Mouse (Mus musculus): ENCODE results near the gene Vasp.
A peak's percentile ranks its signal among the peaks of the same experiment; 100 is the strongest.

Gene Vasp

DNA sequence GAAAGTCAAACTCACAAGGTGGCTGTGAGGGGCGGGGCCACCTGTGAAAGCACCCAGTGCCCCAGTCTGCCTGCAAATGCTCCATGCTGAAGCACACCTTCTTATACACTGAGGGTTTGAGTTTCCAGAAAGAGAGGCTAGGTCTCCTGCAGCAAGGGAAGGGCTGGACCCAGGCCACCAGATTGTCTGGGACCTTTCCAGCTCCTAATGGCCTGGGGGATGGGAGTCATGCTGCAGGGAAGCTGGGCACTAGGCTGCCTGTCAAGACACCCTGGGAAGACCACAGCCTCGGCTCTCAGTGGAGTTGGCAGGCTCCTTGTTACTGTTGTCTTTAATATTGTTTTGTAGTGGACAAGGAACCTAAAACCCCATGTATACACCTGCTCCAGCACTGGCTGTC lies 35.2 kb downstream of the Vasp start:
- peak; percentile 57 for DNase-seq (ENCODE audit: inconsistent ontology term)

DNA sequence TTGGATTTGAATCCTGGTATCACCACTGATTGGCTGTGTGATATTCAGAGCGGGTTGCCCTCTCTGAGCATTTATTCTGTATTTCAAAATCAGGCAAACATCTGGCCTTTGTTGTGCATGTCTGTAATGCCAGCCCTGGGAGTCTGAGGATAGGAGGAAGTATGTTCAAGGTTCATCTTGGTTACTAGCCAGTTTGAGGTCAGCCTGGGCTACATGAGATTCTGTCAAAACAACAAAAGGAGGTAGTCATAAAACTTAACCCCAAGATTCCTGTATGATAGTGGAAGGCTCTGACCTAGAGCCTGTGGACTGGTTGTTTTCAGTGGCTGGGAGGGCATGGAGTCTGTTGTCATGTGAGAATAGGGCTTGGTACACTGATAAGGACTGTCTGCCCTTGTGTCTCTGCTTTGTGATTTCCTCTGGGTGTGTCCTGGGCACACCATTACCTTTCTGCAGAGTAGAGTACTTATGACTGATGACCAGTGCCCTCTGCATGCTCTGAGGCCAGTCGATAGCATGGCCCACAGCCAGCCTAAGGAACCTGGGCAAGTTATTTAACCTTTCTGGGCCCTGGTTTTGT lies 36.4 kb downstream of the Vasp start:
- no peak for DNase-seq (ENCODE audit: inconsistent ontology term)

DNA sequence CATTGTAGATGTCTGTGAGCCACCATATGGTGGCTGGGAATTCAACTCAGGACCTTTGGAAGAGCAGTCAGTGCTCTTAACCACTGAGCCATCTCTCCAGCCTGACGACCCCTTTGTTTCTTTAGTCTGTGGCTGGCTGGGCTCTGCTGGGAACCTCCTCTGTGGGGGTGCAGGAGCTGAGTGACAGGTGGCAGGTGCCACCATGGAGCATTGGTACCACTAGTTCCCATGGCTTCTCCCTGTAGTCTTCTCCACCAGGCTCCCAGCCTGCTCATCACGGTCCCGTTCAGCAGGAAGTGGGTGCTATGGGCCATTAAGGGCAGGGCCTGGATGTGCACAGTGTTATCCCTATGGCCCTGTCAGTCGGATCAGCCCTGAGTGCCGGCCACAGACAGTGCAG lies 37.0 kb downstream of the Vasp start:
- no peak for DNase-seq (ENCODE audit: inconsistent ontology term)

DNA sequence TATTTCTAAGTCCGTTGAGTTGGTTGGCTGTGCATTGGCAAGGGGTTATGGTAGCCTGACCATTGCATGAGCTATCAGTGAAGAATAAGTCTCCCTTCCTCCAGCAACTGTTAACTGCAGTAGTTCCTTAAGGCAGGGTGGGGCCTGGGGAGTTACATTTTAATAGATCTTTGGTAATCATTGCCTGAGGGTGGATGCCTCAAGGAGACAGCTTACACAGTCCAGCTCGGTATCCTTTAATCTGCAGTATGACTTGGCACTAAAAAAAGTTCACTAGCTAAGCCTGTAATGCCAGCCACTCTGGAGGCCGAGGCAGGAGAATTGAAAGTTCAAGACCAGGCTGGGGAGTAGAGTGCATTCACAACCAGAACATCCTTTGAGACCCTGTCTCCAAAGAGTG lies 39.8 kb downstream of the Vasp start:
- no peak for DNase-seq (ENCODE audit: inconsistent ontology term)

DNA sequence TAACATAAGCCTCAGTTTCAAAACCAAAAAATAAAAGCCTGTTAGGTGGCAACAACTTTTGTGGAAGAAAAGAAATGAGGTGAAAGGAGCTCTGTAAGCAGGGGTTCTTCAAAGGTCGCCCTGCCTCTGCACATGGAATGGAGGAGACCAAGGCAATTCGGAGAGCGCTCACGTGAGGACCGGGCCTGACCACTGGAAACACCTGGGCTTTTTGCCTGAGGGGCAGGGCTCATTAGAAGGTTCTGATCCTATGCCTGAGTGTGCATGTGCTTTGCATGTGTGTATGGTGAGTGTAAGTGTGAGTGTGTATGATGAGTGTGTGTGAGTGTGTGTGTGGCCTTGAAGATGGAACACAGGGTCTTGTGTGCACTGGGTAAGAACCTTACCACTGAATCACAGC lies 40.7 kb downstream of the Vasp start:
- DNase-seq (ENCODE audit: inconsistent ontology term), result no peak

DNA sequence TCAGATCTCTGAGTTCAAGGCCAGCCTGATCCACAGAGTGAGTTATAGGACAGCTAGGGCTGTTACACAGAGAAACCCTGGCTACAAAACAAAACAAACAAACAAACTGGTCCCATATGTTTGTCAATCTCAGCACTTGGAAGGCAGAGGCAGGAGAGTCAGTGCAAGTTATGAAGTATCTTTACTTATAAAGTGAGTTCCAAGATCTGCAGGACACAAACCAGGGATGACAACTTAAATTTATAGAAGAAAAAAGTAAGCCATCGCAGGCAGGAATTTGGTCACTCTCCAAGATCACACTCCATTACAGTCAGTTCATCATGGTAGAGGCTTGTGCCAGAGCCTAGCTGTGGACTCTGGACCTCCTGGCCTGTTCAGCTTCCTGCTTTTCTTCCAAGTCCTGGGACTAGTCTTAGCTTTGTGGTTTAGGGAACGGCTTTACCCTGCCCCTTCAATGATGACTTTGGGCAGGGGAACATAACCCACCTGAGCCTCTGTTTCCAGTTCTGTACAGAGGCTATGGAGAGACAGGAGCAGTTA lies 41.5 kb downstream of the Vasp start:
- no peak for DNase-seq (ENCODE audit: inconsistent ontology term)

DNA sequence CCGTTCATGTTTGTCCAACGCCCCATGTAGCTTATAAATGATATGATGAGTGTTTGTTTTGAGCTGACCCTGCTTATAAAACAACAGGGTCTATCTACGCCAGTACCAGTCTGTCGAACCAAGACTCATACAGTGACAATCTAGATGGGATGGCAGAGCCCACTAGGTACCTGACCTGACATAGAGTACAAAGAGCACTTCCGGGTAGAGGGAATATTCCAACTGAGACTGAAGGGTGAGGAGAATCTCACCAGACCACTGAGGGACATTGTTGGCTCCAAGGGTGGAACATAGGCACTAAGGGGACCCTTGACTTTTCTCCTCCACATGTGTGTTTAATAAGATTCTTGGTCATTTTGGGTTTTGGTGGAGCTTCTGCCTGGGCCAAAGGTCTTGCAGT lies 42.2 kb downstream of the Vasp start:
- no peak for DNase-seq (ENCODE audit: inconsistent ontology term)

DNA sequence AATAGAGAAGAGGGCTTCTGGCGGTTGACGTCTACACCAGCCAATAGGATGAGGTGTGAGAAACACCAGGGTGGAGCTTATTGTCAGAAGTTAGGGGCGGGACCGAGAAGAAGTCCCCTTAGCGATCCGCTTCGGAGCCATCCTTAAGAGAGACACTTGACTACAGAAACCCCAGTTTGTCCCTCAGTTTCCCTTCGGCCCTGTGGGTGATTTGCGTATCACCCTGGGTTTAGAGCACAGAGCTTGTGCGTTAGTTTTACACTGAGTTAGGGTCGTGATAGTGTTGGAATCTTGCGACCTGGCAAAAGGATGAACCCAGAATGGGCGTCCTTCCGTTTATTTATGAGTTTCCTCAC lies 42.8 kb downstream of the Vasp start:
- no peak for DNase-seq (ENCODE audit: inconsistent ontology term)

DNA sequence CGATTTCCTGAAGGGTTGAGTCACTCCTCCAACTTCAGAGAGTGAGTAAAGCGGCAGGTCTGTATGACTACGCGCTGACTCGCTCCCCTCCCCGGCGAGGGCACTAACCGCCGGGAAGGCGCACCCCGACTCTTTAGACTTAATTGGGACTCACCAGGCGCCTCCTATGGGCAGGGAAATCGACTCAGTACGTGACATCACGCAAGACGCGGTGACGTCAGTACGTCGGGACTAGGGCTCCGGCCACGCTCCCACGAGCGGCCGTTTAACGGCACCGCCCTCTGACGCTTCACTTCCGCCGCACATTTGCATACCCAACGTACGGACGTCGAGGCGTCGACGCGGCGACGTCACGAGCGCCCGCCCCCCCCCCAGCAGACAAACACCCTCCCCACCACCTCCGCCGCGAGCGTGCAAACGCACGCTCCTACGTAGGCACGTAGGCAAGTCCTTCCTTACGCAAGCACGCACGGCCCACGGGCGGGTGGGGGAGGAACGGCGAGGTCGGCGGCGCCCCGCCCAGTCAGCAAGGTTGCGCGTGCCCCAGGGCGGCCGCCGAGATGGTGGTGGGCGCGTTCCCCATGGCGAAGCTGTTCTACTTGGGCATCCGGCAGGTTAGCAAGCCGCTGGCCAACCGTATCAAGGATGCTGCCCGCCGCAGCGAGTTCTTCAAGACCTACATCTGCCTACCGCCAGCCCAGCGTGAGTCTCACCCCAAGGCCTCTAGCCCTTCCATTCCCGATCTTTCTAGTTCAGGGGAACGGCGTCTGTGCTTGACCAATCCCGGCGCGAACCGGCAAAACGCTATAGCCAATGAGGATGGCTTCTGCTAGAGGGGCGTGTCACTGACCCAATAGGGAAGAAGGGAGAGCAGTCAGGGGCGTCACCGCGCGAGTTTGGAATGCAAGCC lies 43.5 kb downstream of the Vasp start, which contains the start of gene Opa3:
Gene Opa3, plus strand, starts transcription at position 452 of the 910 bp plus-strand sequence.
- DNase-seq (ENCODE audit: inconsistent ontology term), result peak; percentile 99

DNA sequence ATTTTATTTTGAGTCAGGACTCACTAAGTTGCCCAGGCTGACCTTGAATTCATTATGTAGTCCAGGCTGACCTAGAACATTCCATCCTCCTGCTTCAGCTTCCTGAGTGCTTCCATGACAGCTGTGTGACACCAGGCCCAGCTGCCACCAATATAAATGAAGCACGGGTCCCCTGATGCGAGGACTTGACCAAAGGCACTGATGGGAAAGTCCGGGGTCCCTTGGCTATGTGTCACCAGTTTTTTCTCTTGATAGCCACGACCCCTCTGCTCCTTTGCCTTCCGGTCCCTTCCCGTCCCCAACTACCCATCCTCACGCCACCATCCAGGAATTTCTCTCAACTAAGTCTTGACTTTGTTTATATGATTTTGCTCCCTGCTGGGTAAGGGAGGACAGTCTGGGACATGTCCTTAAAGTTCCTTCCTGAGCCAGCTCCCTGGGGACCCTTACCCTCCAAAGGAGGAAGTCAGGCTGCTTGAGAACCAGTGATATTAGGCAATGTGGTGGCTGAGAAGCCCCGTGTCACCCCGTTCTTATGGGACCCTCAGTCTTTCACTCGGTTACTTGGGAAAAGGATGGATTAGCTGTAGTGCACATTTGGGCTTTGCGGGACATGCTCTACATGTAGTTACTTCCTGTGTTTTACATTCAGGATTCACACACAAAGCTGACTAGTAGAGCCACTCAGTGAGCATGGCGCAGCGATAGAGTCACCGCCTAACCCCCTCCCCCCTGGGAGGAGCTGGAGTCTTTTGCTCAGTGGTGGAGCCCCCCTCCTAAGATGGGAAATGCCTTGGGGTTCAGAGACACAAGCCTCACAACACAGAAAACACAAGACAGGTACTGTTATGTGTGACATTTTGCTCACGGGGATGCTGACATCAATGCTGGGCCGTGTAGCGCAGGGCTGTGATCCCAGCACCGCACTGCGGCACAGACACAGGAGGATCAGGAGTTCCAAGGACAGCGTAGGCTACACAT lies 44.5 kb downstream of the Vasp start:
- peak; percentile 80 for DNase-seq (ENCODE audit: inconsistent ontology term)

DNA sequence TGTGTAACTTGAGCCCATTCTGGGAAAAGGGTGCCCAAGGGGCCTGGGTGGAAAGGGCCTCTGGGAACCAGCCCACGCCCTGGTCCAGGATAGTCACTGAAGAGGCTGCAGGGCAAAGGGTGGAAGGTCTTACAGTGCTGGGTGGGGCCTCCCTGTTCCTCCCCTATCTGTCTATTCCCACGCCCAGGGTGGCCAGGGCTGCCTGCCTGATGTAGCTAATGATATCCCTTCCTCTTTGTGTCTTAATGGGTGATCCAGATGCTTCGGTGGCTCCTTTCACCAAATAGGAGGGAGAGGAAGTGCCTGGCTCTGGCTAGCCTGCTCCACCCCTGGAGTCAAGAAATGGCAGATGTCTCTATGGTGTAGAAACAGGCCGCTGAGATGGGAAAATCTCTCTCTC lies 46.7 kb downstream of the Vasp start:
- DNase-seq (ENCODE audit: inconsistent ontology term), result no peak

DNA sequence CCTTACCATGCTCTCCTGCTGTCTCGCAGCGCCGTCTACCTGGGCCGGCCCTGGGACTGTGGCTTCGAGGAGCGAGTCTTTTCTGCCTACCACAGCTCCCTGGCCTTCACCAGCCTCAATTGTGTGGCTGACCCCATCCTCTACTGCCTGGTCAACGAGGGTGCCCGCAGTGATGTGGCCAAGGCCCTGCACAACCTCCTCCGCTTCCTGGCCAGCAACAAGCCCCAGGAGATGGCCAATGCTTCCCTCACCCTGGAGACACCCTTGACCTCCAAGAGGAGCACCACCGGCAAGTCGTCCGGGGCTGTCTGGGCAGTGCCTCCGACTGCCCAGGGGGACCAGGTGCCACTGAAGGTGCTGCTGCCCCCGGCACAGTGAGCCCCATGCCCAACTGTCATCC lies 48.7 kb downstream of the Vasp start:
- DNase-seq (ENCODE audit: inconsistent ontology term), result no peak

DNA sequence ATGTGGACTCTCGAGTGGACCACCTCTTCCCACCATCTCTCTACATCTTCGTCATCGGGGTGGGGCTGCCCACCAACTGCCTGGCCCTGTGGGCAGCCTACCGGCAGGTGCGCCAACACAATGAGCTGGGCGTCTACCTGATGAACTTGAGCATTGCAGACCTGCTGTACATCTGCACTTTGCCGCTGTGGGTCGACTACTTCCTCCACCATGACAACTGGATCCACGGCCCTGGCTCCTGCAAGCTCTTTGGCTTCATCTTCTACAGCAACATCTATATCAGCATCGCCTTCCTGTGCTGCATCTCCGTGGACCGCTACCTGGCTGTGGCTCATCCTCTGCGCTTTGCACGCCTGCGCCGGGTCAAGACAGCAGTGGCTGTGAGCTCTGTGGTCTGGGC lies 49.4 kb downstream of the Vasp start:
- DNase-seq (ENCODE audit: inconsistent ontology term), result no peak

DNA sequence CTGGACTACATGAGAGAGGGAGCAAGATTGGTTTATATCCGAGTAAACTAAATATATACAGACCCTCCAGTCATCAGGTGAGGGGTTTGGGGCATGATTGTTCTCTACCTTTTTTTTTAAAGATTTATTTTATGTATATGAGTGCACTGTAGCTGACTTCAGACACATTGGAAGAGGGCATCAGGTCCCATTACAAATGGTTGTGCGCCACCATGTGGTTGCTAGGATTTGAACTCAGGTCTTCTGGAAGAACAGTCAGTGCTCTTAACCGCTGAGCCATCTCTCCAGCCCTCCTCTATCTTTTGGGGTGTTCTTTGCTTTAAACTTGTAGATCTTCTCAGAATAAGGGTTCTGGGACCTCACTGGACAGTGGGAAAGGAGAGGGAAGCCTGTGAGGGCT lies 51.6 kb downstream of the Vasp start:
- no peak for DNase-seq (ENCODE audit: inconsistent ontology term)

DNA sequence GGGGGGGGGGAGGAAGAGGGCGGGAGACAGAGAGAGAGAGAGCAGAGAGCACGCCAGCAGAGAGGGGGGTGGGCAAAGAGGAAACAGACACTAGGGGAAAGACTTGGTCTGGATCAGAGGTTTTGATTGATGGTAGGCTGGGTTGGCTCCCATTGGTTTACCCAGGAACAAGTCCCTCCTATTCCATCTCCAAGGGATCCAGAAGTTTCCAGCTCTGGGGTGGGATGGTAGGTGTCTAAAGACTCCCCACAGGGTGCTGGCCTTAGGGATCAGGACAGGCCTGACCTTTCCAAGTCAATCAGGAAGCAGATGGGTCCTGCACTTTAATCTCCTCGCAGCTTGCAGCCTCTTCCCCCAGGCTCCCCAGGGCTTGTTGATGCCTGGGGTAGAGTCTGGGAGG lies 53.7 kb downstream of the Vasp start:
- no peak for DNase-seq (ENCODE audit: inconsistent ontology term)

DNA sequence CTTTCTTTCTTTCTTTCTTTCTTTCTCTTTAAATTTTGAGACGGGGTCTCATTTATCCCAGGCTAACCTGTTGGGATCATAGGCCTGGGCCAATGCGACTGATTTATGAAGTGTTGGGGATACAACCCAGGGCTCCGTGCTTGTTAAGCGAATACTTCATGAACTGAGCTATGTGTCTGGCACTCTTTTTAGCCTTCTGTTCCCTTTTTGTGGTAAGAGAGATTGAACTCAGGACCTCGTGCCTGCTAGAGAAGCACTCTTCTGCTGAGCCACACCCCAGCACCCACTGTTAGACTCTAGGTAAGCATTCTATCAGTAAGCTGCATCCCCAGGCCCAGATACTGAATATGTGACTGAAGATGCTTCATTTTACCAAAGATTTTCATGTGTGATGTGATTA lies 54.1 kb downstream of the Vasp start:
- no peak for DNase-seq (ENCODE audit: inconsistent ontology term)

DNA sequence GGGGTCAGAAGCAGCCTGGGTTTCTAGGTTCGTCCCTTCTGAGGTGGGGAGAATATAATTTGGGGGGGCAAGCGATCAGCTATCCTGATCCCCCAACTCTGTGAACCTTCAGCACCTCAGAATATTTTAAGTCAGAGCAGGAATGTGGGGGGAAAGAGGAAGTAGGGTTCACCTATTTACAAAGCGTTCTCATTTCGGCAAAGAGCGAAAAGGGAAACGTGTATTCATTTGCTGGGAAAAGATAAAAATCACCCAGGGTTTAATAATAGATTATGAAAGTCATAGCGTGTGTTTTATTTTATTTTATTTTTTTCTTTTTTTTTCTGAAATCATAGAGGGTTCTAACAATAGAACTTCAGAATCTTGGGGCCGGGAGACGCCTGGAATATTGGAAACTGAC lies 56.7 kb downstream of the Vasp start:
- no peak for DNase-seq (ENCODE audit: inconsistent ontology term)

DNA sequence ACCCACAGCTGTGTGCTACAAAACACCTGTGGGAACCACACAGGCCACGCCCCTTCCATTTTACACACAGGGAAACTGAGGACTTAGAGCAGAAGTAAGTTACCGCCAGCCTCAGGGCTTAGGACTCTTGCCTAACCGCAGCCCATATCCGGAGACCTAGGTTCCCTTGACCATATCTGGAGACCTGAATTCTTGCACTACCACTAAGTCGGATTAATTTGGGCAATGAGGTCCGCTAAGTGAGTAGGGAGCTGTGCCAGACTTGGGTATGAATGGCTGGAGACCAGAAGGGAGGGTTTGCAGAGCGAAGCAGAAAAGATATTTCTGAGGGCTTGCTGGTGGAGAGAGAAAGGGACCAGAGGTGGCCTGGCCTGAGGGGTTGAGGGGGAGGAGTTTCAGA lies 57.2 kb downstream of the Vasp start:
- DNase-seq (ENCODE audit: inconsistent ontology term), result no peak

DNA sequence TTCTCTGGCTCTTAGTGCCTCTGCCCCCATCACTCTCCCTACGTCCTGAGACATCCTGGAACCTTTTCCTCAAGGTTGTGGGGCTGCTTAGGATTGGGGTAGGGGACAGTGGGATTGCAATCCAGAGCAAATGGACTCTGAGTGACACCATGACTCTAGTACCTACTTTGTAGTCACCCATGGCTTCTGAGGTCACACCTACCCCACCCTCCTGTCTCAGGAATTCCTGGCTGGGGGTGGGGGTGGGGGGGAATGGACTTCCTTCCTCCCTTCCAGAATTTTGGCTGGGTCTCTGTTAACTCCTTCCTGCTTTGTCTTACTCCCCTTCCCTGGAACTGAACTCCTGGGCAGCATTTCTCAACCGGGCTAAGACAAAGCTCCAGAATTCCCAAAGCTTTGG lies 58.2 kb downstream of the Vasp start:
- DNase-seq (ENCODE audit: inconsistent ontology term), result no peak

DNA sequence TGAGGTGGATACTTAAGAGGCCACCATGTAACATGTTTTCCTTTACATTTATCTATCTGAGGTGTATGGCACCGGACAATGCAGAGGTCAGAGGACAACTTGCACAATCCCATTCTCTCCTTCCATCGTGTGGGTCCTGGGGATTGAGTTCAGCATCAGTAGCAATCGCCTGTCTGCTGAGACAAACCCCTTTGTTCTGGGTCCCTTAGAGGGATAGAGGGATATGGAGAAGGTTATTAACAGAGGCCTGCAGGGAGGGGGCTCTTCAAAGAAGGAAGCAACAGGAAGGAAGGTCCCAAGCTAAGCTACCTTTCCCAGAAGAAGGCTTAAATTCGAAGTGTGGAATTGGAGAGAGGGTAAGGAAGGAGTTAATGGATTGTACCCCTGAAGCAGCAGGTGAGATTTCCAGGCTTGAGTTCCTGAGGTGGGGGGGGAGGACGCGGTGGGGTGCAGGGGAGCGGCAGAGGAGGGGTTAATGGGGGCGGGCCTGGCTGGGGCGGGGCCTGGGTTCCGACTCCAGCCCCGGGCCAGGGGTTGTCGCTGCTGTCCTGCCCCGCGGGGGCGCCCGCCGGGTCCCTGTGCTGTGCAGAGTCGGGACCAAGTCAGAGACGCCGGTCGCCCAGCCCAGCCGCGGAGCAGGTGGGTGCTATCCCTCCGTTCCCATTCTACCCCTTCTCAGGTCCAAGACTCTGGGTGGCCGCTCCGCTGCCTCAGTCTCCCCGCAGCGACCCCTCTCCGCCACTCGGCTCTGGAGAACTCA lies 59.4 kb downstream of the Vasp start, which contains the start of gene Gpr4:
Gene Gpr4, plus strand, starts transcription at position 543 of the 760 bp plus-strand sequence.
- peak; percentile 59 for DNase-seq (ENCODE audit: inconsistent ontology term)

DNA sequence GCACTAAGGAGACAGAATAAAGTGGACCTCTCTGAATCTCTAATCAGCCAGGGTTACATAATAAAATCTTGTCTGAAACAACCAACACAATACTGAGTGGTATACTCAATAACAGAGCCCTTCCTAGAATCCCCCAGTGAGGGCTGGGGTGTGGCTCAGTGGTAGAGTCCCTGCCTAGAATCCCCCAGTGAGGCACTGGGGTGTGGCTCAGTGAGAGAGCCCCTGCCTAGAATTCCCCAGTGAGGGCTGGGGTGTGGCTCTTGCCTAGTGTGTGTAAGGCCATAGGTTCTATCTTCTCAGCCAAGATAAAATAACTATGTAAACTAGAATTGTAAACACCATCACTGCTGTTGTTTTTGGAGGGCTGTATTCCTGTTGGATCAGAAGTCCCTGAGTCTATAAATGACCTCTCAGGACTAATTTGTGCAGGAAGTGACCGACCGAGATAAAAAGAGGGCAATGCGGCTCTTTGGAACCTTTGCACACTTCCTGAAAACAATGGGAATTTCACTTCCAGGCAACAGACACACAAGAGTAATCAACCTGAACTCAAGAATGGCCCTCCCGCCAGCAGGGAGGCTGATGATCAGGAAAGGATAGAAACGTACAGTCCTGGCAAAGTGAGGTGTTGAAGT lies 60.5 kb downstream of the Vasp start:
- DNase-seq (ENCODE audit: inconsistent ontology term), result no peak
